Mouse (Mus musculus) neural tube, postnatal 0 days (tissue): Measurements from ENCODE around the gene Scyl3. TPM values are rescaled to one million over a fixed set of nuclear protein-coding genes. Genes with fewer than 3 reads are reported as not detected.

Experiments used
- polyA plus RNA-seq: library from polyadenylated mRNA; unstranded; fragments of >200 nt; fragmentation: Nextera tagmentation; extraction: Ambion mirVana; gene quantifications from 2 replicates; pipeline ENCODE4 v1.2.1, GENCODE M21; 2015

Scyl3 gene
- 12.2 and 12.7 TPM in 2 replicates for polyA plus RNA-seq

DNA sequence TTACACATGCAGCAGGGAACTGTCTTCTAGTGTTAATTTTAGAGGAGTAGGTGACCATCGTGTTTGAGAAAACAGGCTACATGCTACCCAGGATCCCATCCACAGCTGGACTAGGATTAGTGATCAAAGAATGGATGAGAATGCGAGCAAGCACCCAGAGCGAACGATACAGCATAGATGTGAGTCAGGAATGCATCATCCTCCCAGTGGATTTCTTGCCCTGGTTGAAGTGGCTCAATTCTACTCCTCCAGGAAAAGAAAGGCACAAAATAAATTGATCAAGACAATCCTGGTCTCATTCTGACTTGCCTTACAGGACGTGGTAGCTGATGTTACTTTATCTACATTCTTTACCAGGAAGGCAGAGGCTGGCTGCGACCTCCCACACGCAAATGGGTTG is at the start of gene Scyl3:
TSS of gene Scyl3 (plus strand) at position 255 of the 400 bp plus-strand sequence.

DNA sequence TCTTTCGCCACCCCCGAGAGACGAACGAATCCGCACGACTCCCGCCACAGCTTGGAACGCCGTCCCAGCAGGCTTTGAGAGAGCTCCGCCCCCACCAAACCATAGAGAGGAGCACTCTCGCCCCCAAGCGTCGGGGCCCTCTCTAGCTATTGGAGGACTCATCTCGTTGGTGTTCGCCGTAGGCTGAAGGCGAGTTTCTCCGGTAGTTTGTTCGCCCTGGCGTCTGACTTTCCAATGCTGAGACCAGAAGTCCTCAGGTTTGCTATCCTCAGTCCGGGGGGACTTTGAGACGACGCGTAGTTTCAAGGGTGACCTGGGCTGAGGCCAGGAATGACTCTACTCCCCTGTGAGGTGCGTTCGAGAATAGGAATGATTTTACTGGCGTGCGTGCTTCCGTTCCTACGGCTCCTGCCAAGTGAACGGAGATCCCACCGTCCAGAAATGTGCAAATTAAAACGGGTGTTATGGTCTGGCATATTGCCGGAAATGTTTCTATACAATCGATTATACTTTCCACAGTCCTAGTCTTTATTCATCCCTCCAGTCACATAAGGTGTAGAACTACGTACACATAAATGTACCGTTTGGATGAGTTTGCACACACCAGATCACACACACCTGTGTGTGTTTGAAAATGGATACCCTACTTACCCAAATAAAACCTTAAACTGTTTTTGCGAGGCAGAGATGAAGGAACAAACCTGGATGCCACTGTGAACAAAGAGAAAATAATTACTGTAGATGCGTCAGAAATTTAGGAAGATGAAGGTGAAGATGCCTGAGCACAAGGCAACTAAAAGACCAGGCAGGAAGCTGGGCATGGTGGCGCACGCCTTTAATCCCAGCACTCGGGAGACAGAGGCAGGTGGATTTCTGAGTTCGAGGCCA is 66.1 kb downstream of the Scyl3 start, which contains the start of the genes BC055324 and Mettl18:
TSS of gene BC055324 (minus strand) at position 76 of the 888 bp plus-strand sequence.
TSS of gene Mettl18 (plus strand) at position 169 of the 888 bp plus-strand sequence.

Other genes starting within 250 kb of the Scyl3 start
- 0.14 TPM in 1 of 2 replicates, not detected in the other for gene Mettl11b, start 203.9 kb upstream of the Scyl3 start, polyA plus RNA-seq
- gene Kifap3, start 149.5 kb upstream of the Scyl3 start, polyA plus RNA-seq: 115 and 121 TPM in 2 replicates
- gene BC055324, start 65.7 kb downstream of the Scyl3 start, polyA plus RNA-seq: 1.7 and 2.7 TPM in 2 replicates
- 7.2 and 7.8 TPM in 2 replicates for gene Mettl18, start 65.8 kb downstream of the Scyl3 start, polyA plus RNA-seq
- not detected in 2 replicates for gene Sele, start 119.1 kb downstream of the Scyl3 start, polyA plus RNA-seq
- 0.12 TPM in 1 of 2 replicates, not detected in the other for gene Sell, start 132.9 kb downstream of the Scyl3 start, polyA plus RNA-seq
- 0.09 and 0.18 TPM in 2 replicates for gene Selp, start 186.2 kb downstream of the Scyl3 start, polyA plus RNA-seq
- 0.14 and 0.17 TPM in 2 replicates for gene F5, start 222.7 kb downstream of the Scyl3 start, polyA plus RNA-seq